14 mouse cellular contexts compared by ENCODE assay signal in the genomic region with DNA sequence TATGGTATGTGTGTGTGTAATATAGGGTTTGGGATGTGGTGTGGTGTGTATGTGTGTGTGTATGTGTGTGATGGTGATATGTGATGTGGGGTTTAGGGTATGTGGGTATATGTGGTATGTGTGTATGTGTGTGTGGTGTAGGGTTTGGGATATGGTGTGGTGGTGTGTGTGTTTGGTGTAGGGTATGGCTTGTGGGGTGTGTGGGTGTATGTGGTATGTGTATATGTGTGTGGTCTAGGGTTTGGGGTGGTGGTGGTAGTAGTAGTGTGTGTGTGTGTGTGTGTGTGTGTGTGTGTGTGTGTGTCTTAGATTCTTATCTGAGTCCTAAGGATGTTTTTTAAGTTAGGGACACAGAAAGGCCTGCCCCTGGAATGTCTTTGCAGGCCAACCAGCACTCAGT.
"Had no signal": no experiment of that assay in that cellular context is flagged by ENCODE, and none has a peak within 500 bp of the region (broad histone marks: within the 10 kb centered on the region; RNA-seq: fewer than 3 reads in every experiment).

No protein-coding gene starts in this region.

- H3K4me3 ChIP-seq: limb, embryonic 15.5 days; midbrain, embryonic 10.5 days; midbrain, embryonic 15.5 days had no signal

- H3K9ac ChIP-seq: limb, embryonic 15.5 days; lung, embryonic 14.5 days; midbrain, embryonic 15.5 days had no signal

- H3K4me2 ChIP-seq: limb, embryonic 15.5 days; lung, embryonic 14.5 days; midbrain, embryonic 15.5 days had no signal

- H3K4me1 ChIP-seq: limb, embryonic 15.5 days; midbrain, embryonic 15.5 days had no signal

- H3K27me3 ChIP-seq: limb, embryonic 15.5 days; midbrain, embryonic 15.5 days had no signal

- ATAC-seq: midbrain, embryonic 15.5 days had no signal

- H3K36me3 ChIP-seq: limb, embryonic 15.5 days; midbrain, embryonic 10.5 days; midbrain, embryonic 15.5 days had no signal

- H3K9me3 ChIP-seq: limb, embryonic 15.5 days; midbrain, embryonic 10.5 days; midbrain, embryonic 15.5 days had no signal

- DNase-seq: kidney, adult 9 months; kidney, postnatal 36 days; layer of hippocampus, adult 9-11 months; layer of hippocampus, postnatal 36 days; lung, embryonic 14.5 days; lung, postnatal 10 days; lung, postnatal 4 days; right cerebral cortex, adult 18-20 months; thymus, postnatal 4 days had no signal

- H3K27ac ChIP-seq: kidney, postnatal 0 days; limb, embryonic 15.5 days; midbrain, embryonic 10.5 days; midbrain, embryonic 15.5 days; stomach, postnatal 0 days had no signal
